Mouse (Mus musculus) hindbrain, postnatal 0 days (tissue): ENCODE data around the gene Hist3h2a. TPM values are rescaled to one million over a fixed set of nuclear protein-coding genes. Genes with fewer than 3 reads are reported as not detected.
A peak's percentile ranks its signal among the peaks of the same experiment; 100 is the strongest.

Experiments
- ATAC-seq: fragments of 200-750 bp; cut with Nextera tagmentation; 2 replicates; pipeline ENCODE4 v1.8.0; 2017; ENCODE audit warnings: mild to moderate bottlenecking, moderate TSS enrichment, moderate library complexity
- DNase-seq: peaks from one replicate; pipeline ENCODE4 v3.0.0-alpha.2; 2015; ENCODE audit warnings: low spot score
- H3K27ac ChIP-seq: fragments of 300-500 bp; sonication (generic); 2 replicates; pipeline ENCODE4 v1.5.1; 2014; ENCODE audit warnings: mild to moderate bottlenecking
- H3K27me3 ChIP-seq: fragments of 300-500 bp; sonication (generic); 2 replicates; pipeline ENCODE4 v1.6.1; 2014; ENCODE audit warnings: low read length, mixed read lengths; ENCODE audit not compliant: insufficient read depth
- H3K36me3 ChIP-seq: fragments of 300-500 bp; sonication (generic); 2 replicates; pipeline ENCODE4 v1.6.1; 2014; ENCODE audit warnings: low read length, mixed read lengths; ENCODE audit not compliant: insufficient read depth
- H3K4me1 ChIP-seq: fragments of 300-500 bp; sonication (generic); 2 replicates; pipeline ENCODE4 v1.6.1; 2014; ENCODE audit warnings: antibody characterized with exemption, low read length, mixed read lengths; ENCODE audit not compliant: insufficient read depth
- H3K4me2 ChIP-seq: fragments of 300-500 bp; sonication (generic); 2 replicates; pipeline ENCODE4 v1.6.1; 2014; ENCODE audit warnings: low read depth, mild to moderate bottlenecking, low read length, moderate library complexity, mixed read lengths
- H3K4me3 ChIP-seq: fragments of 300-500 bp; sonication (generic); 2 replicates; pipeline ENCODE4 v1.5.1; 2014; ENCODE audit warnings: low read length
- H3K9ac ChIP-seq: fragments of 300-500 bp; sonication (generic); replicated peaks from 2 replicates; pipeline ENCODE4 v1.6.1; 2014; ENCODE audit warnings: mild to moderate bottlenecking, low read length, moderate library complexity, mixed read lengths
- H3K9me3 ChIP-seq: fragments of 300-500 bp; sonication (generic); 2 replicates; pipeline ENCODE4 v1.6.1; 2016; ENCODE audit warnings: low read length, mixed read lengths
- CTCF ChIP-seq: IDR thresholded peaks from 2 replicates; pipeline ENCODE4 v1.5.1; 2016; ENCODE audit warnings: antibody characterized with exemption, control low read depth, low read depth
- WGBS: fragments of 180-500 bp; shearing (Covaris S2); extraction: QIAGEN DNeasy Blood & Tissue Kit; methylation state at CpG from one replicate; pipeline ENCODE4 v1.1.7; 2014; 5-methylcytosine and 5-hydroxymethylcytosine counted together
- polyA plus RNA-seq: library from polyadenylated mRNA; unstranded; fragments of >200 nt; fragmentation: Nextera tagmentation; extraction: Ambion mirVana; gene quantifications from 2 replicates; pipeline ENCODE4 v1.2.1, GENCODE M21; 2015
- total RNA-seq: library from RNA; depleted of rRNA; stranded (reverse); fragments of >200 nt; gene quantifications from 2 replicates; pipeline ENCODE4 v1.2.3, GENCODE M21; 2014

The Hist3h2a gene
- total and polyA plus RNA-seq, 2 experiments from 2014 or later: 49.6 to 236 TPM

GRCm38 (mm10) chr11:58995061-58995806, 40.7 kb downstream of the Hist3h2a start:
- H3K4me2 ChIP-seq: peak overlapping the region; percentile 57
- no peak overlapping the region for H3K27ac ChIP-seq
- H3K4me3 ChIP-seq: no peak overlapping the region
- H3K27me3 ChIP-seq: no peaks in the 10 kb centered on the region
- no peak overlapping the region; the same call in 1 of the 2 replicates for H3K9ac ChIP-seq
- H3K36me3 ChIP-seq: 0 out of 2 replicates have a peak, but pooled peaks cover 7% of the 10 kb centered on the region
- ATAC-seq: peak; percentile 13; the same call in 1 of the 2 replicates
- no peak for DNase-seq
- H3K4me1 ChIP-seq: no peaks in the 10 kb centered on the region
- TF ChIP-seq CTCF: no peak
- H3K9me3 ChIP-seq: no peaks in the 10 kb centered on the region
- WGBS: 78% methylated on average over 9 of the region's 9 CpGs

GRCm38 (mm10) chr11:58995807-58996370, 41.4 kb downstream of the Hist3h2a start:
- 55% methylated on average over 12 of the region's 12 CpGs for WGBS
- Histone ChIP-seq H3K4me2 (no peak overlapping the region), H3K36me3 (0 out of 2 replicates have a peak, but pooled peaks cover 2% of the 10 kb centered on the region), H3K4me1 (no peaks in the 10 kb centered on the region), H3K9me3 (no peaks in the 10 kb centered on the region), H3K27ac (no peak overlapping the region), H3K4me3 (no peak overlapping the region), H3K9ac (no peak overlapping the region), H3K27me3 (no peaks in the 10 kb centered on the region)
- no peak for TF ChIP-seq CTCF
- DNase-seq (no peak), ATAC-seq (0 out of 2 replicates have a peak, but pooled peaks have one; percentile 8)

- no peaks in the 10 kb centered on the region for H3K4me1 ChIP-seq
- ATAC-seq: no peak
- H3K9ac ChIP-seq: no peak overlapping the region
- TF ChIP-seq CTCF: no peak
- no peak overlapping the region for H3K4me3 ChIP-seq
- H3K4me2 ChIP-seq: no peak overlapping the region
- no peak for DNase-seq
- no peaks in the 10 kb centered on the region for H3K36me3 ChIP-seq
- H3K27ac ChIP-seq: no peak overlapping the region
- H3K9me3 ChIP-seq: no peaks in the 10 kb centered on the region
- 84% methylated on average over 5 of the region's 5 CpGs for WGBS
- H3K27me3 ChIP-seq: no peaks in the 10 kb centered on the region
Observed at GRCm38 (mm10) chr11:58997541-58997940, 43.1 kb downstream of the Hist3h2a start.

GRCm38 (mm10) chr11:58999158-58999557, 44.7 kb downstream of the Hist3h2a start:
- no peak overlapping the region for H3K27ac ChIP-seq
- no peaks in the 10 kb centered on the region for H3K4me1 ChIP-seq
- H3K9me3 ChIP-seq: no peaks in the 10 kb centered on the region
- WGBS: 56% methylated on average over 11 of the region's 11 CpGs
- H3K4me3 ChIP-seq: no peak overlapping the region
- DNase-seq (no peak), ATAC-seq (no peak)
- no peak overlapping the region for H3K4me2 ChIP-seq
- H3K27me3 ChIP-seq: no peaks in the 10 kb centered on the region
- no peak overlapping the region for H3K9ac ChIP-seq
- no peaks in the 10 kb centered on the region for H3K36me3 ChIP-seq
- no peak for TF ChIP-seq CTCF

DNA sequence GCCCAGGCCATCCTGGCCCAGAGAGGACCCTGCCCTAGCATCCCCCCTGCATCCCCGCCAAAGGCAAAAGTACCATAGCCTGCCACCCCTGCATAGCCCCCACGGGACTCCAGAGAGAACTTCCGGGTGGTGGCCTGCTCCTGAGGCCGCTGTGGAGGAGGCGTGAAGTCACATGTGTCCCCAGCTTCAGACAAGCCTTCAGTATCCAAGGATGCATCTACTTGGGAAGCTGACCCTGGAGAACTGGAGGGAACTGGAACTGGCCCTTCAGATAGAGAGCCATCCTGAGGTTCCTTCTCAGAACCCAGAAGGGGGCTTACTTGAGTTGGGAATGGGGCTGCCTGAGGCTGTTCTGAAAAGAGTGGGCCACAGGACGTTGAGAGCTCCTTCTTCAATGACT, 45.3 kb downstream of the Hist3h2a start:
- H3K4me2 ChIP-seq: no peak overlapping the region
- H3K4me1 ChIP-seq: no peaks in the 10 kb centered on the region
- 83% methylated on average over 6 of the region's 6 CpGs for WGBS
- no peak for ATAC-seq
- DNase-seq: no peak
- no peak overlapping the region for H3K9ac ChIP-seq
- no peak overlapping the region for H3K4me3 ChIP-seq
- no peaks in the 10 kb centered on the region for H3K9me3 ChIP-seq
- no peaks in the 10 kb centered on the region for H3K36me3 ChIP-seq
- H3K27me3 ChIP-seq: no peaks in the 10 kb centered on the region
- TF ChIP-seq CTCF: no peak
- no peak overlapping the region for H3K27ac ChIP-seq

DNA sequence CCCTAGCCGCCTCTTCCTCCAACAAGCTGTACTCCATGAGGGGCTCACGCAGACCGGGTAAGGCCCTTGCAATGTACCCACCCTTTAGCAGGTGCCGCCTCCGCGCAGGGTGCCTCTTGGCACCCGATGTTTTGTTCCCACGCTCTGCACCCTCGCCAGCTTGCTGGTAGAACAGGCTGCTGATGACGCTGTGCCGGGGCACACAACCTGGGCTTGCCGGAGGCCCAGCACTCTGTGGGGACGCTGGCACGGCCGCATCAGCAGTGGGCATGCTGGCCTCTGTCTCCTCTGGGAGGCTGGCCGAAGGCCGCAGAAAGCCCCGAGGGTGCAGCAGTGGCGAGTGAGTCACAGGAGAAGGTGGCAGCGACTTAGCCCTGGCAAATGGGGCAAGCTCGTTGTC, 46.1 kb downstream of the Hist3h2a start:
- no peak for TF ChIP-seq CTCF
- DNase-seq: no peak
- Histone ChIP-seq H3K4me1 (no peaks in the 10 kb centered on the region), H3K4me2 (no peak overlapping the region), H3K4me3 (no peak overlapping the region), H3K9me3 (no peaks in the 10 kb centered on the region), H3K27ac (no peak overlapping the region), H3K27me3 (no peaks in the 10 kb centered on the region), H3K9ac (no peak overlapping the region), H3K36me3 (no peaks in the 10 kb centered on the region)
- ATAC-seq: no peak
- 95% methylated on average over 21 of the region's 21 CpGs for WGBS
